Mouse (Mus musculus) naive thymus-derived CD4-positive, alpha-beta T cell, adult 2 months (primary cell): Measurements from ENCODE around the gene Thoc3.
"Not testable (repeated sequence)": the region's sequence is repeated elsewhere in the genome, so short reads cannot be mapped to it uniquely, and the experiment has no call there.

Experiments used
- DNase-seq: peaks from one replicate; pipeline ENCODE4 v3.0.0-alpha.2; 2011; ENCODE audit warnings: low read depth

The Thoc3 gene

DNA sequence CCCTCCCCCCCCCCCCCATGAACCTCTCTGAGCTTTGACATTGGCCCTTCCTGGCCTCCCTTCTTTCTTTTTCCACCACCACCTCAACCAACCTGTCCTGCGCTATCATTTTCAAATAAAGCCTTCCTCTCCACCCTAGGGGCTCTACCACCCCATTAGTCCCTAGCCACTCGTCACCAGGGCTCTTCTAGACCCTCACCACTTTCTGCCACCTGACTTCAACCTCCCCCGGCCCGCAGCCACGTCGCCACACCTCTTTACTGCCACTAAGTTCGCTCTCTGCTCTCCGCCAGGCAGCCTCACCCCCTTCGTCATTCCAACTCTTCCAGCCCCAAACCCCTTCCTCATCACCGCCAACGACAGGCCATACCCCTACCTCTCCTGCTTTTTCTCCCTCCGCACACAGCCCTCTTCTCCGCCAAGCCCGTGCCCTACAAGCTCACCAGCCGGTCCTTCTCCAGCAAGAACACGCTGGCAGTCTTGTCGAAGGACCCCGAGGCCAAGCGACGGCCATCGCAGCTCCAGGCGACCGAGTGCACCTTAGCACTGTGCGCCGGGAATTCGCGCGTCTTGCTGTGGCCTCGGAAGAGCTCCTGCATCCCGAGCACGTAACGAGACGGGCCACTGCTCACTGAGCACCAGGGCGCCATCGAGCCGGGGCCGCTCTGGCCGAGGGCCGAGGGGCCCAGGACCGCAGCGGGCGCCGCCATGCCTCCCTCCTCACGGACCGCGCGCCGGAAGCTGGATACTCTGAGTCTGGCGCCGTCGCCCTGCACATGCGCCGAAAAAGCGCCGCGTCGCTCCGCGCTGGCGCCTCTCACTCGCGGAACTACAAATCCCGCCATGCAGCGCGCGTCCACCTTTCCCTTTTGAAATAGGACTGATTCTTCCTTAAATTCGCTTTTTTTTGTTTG lies at the start of gene Thoc3:
Gene Thoc3 (minus strand): TSS at position 752 of the 914 bp plus-strand sequence.
- DNase-seq: peak; percentile 90

DNA sequence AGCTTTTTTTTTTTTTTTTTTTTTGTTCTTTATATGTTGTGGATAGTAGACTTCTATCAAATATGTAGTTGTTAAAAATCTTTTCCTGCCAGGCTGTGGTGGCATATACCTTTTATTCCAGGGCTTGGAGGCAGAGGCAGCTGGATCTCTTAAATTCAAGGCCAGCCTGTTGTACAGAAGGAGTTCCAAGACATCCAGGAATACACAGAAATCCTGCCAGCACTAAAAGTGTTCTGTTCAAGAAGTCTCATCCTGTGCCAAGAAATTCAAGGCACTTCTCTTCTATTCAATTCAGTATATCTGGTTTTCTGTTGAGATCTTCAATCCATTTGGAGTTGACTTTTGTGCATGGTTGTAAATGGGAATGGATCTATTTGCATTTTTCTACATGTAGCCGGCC lies 37.3 kb upstream of the Thoc3 start:
- no peak for DNase-seq

DNA sequence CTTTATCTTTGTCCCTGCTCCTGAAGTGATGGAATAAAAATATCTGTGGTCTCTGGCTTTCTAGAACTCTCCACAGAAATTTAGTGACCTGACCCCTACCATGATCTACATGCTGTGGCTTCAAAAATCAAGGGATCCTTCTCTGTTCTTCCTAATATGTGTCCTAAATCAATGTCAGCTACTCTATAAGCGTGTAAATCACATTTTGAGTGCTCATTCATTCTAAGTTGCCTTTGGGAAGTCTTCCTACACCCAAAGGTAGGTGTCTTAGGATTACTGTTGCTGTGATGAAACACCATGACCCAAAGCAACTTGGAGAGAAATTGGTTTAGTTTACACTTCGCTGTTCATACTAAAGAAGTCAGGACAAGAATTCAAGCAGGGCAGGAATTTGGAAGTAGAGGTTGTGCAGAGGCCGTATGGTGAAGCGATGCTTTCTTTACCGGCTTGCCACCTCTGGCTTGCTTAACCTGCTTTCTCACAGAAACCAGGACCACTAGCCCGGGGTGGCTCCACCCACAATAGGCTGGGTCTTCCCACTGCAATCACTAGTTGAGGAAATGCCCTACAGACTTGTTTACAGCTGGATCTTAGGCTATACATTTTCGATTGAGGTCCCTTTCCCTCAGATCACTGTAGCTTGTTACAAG lies 36.1 kb upstream of the Thoc3 start:
- peak; percentile 17 for DNase-seq

DNA sequence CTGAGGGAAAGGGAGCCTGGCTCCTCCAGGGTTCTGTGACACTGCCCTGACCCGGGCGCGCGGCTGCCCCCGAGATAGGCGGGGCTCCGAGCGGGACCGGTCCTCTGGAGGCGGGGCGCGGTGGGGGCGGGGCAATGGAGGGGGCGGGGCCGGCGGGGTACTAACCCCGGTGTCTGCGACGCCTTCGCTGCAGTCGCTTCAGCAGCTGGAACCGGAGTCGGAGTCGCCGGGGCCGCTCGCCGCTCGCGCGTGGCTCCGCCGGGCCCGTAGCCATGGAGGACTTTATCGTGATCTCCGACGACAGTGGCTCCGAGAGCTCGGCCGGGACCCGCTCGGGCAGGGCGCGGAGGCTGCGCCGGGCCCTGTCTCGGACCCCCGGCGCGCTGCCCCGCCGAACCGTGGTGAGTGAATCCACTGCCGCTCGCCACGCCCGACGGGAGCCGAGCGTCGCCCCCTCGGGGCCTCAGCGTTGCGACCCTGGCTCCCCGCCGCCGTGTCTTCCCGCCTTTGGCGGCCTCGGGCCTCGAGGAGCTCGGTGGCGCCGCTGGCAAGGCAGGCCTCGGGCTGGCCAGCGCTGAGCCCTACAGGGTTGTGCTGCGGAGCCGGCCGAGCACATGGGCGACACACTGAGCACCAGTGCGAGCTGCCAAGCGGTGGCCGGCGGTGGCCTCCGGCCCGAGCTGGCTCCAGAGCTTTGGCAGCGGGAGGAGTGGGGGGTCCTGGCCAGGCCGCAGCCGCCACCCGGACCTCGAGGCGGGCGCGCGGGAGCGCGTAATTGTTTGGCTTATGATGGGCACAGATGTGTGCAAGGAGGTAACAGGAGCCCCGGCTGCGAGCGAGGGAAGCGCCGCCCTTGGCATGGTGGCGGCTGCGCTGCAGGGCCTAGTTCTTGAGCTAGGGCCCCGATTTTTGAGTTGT lies 35.2 kb upstream of the Thoc3 start, which contains the start of gene Simc1:
Gene Simc1 (plus strand): TSS at position 176 of the 918 bp plus-strand sequence.
- peak; percentile 80 for DNase-seq

DNA sequence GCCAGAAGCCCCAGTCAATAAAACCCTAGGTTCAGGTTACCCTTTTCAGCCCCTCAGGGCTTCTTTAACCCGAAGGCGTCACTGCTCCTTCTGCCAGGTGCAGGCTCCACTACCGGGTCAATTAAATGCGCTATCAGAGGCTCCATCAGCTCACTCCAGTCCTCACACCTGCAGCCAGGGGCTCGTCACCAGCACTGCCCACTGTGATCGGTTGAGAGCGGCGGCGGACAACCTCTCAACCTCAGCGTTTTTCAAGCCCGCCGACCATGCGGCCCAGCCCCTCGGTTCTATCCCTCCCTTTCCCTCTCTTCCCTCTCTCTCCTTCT lies 34.6 kb upstream of the Thoc3 start:
- DNase-seq: no peak

DNA sequence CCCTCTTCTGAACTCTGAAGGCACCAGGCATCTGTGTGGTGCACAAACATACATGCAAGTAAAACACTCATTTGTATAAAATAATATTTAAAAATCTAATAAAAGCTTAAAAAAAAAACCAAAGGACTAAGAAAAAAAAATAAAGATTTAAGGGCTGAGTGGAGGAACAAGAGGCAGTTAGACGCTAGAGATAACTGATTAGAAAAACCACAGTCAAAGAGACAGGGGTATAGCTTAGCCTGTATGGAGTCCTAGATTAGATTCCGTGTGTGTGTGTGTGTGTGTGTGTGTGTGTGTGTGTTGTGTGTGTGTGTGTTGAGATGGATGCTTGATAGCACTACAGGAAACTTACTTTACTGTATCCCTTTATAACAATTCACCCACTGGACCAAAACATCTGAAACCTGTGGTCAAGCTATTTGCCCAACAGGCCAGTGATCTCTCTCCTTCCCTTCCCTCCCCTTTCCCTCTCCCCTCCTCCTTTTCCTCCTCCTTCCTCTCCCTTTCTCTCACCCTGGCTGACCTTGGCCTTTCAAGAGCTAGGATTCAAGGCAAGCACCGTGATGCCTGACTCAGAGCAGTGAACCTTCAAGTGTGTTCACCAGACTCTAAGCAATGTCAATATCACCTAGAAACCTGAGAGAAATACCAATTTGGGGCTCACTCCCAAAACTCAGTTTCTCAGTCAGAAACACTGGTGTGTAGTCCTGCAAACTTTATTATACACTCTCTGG lies 33.5 kb upstream of the Thoc3 start:
- DNase-seq: no peak

DNA sequence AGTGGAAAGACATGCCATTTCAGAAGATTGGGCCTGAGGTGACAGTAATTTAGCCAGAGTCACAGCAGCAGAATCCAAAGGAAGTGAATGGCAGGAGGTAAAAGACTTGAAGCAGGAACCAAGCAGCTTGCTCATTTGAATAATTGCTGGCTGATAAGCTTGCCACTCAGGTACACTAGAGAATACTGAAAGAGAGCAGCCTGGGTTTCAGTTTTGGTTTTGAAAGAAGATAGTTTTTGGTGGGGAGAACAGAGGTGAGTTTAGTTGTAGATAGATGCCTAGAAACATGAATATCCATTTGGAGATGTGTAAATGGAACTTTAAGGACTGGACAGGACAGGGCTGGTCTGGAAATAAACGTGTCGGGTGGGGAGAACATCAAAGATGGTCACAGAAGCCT lies 32.7 kb upstream of the Thoc3 start:
- no peak for DNase-seq

DNA sequence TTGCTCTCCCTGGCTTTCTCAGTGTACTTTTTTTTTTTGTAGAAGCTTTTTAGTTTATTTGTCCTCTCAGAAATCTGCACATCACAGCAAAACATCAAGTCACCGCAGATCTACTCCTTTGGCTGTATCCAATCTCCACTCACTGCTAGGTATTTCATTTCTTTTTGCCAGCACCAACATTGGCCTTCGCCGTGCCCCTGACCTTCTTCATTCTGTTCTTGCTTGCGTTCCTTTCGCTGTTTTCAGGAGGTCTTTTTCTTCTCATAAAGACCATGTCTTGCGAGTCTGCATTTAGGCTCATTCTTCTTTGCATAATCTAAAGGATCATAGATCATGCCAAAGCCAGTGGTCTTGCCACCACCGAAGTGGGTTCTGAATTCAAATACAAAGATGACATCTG lies 30.9 kb upstream of the Thoc3 start:
- not testable (repeated sequence) for DNase-seq

DNA sequence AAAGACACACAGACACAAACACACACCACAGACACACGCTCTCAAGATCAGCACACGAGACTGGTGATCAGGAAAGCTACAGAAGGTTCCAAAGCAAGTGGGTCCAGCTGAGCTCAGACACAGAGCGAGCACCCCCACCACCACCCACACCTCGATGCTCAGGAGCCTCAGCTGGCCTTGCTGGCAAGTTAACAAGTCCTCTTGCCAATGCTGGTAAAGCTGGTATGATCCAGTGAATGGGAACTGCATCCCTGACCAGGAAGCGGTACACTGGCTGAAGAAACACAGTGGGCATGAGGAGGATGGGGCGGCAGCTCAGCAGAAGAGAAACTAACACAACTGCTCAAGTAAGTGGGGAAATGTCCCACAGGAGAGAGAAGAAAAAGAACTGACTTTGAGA lies 22.7 kb upstream of the Thoc3 start:
- no peak for DNase-seq

DNA sequence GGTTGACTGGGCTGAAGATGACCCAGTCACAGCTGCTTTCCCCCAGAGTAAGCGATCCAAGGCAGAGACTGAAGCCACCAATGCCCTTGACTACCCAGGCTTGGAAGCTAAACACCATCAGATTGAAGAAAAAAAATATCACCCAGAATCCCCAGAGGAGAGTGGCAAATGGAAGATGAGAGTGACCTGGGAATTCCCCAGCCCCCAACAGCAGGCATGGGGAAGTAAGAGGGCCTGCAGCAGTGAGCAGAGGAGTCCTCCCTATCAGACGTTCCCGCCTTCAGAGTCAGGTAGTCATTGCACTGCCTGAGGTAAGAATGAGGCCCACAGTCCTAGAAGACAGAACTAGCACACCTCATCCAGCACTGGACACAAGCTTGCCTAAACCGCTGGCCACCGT lies 21.8 kb upstream of the Thoc3 start:
- no peak for DNase-seq

DNA sequence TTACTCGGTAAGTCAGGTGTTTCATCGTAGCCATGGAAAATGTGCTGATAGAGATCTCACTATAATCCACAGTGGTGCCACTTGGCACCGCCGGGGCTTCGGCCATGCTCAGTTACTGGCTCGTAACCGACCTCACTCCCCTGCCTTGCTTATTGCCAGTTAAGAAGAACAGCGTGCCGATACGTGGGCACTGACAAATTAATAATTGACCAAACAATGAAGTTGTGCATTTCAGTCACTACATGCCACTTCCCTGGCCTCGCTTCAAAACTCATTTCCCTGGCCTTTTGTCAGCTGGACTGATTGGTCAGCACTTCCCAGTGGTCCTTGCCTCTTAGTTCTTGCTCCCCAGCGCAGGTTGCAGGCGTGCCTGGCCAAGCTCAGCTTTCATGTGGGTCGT lies 12.8 kb upstream of the Thoc3 start:
- DNase-seq: no peak

DNA sequence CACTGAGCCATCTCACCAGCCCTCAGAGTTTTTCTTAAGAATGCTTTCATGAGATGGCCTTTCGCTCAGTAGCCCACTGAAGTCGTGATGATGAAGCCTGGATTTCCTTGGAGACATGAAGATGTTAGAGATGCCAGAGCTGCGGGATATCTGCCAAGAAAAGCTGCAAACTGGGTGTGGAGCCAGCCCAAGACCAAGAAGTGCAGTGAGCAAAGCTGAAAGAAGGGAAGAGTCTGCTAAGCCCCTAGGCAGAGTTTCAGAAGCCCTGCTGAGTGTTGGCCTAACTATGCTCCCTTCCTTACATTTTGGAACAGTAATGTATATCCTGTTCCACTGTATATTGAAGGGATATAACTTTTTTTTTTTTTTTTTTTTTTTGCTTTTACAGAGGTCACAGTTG lies 10.6 kb upstream of the Thoc3 start:
- no peak for DNase-seq

DNA sequence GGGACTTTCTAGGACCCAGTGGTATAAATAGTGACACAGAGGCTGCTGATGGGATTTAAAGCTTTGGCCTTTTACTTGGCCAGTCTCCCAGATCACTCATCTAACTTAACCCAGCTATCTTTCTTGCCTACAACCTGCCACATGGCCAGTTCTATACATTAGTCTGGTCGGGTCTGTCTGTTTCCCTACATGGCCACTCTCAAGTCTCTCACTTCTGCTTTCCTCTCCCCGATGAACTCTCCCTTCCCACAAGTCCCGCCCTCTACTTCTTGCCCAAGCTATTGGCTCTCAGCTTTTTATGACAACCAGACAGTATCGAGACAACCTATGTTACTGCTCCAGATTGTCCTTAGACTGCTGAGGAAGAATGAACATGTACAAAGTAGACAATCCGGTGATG lies 7.1 kb upstream of the Thoc3 start:
- no peak for DNase-seq

DNA sequence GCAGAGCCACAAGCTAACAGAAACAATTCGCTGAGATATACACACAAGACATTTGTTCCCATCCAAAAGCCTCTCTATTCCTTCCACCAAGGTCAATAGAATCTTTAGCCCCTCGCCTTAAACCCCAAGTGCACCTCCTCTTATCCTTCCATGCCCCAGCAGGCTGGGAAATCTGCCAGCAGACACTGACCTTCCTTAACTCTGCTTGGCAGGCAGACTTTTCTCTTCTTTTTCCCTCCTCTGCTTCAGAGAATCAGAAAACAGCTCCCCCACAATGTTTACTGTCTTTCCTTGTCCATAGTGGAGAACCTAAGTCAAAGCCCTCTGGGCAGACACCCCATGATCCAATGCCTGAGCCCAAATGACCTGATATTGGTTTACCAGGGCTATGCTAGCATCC lies 6.3 kb upstream of the Thoc3 start:
- DNase-seq: no peak

DNA sequence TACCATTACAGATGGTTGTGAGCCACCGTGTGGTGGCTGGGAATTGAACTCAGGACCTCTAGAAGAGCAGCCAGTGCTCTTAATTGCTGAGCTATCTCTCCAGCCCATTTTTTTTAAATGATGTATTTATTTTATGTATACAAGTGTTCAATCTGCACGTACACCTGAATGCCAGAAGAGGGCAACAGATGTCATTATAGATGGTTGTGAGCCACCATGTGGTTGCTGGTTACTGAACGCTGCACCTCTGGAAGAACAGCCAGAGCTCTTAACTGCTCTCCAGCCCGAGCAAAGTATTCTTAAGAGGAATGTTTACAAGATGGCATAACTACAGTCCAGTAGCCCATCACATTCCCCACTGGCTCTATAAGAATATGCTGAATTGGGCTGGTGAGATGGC lies 3.3 kb upstream of the Thoc3 start:
- DNase-seq: no peak

DNA sequence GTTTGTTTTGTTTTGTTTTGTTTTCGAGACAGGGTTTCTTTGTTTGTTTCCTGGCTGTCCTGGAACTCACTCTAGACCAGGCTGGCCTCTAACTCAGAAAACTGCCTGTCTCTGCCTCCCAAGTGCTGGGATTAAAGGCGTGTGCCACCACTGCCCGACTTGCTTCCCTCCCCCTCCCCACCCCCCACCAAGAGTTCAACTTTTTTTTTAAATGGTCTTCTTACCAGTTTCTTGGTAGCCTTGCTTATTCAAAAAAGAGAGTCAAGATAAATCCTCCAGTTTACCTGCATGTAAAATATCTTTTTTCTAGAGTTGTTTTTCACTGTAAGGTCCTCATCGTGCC lies 334 bp upstream of the Thoc3 start:
- DNase-seq: no peak

DNA sequence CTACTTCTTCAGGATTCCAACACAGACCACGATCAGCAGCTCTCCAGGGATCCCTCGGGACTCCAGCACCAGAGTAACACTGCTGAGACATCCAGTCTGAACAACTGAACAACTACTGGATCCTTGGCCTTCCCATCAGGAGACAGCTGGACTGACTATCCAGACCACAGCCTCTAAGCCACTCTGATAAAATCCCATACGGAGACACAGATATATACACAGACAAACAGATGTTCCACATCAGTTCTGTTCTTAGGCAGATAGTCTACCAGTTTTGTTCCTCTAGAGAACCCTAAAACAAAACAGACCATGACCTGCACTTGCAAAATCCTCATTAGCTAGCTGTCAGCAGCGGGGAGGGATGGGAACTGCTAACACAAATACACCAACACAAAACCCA lies 9.4 kb downstream of the Thoc3 start:
- no peak for DNase-seq

DNA sequence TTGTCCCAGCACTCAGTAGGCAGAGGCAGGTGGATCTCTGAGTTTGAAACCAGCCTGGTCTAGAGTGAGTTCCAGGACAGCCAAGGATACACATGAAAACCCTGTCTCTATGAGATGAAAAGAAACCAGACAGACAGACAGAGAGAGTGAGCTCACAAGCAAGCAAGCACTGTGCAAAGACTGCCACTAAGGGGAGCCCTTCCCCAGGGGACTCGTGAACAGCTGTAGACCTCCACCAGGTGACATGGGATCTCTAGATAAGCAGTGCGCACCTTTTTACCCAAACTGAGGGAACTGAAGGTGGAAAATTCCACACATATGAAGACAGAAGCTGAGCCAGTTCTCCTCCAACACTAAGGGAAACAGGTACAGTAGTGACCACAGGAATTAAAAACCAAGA lies 11.6 kb downstream of the Thoc3 start:
- peak; percentile 49 for DNase-seq

DNA sequence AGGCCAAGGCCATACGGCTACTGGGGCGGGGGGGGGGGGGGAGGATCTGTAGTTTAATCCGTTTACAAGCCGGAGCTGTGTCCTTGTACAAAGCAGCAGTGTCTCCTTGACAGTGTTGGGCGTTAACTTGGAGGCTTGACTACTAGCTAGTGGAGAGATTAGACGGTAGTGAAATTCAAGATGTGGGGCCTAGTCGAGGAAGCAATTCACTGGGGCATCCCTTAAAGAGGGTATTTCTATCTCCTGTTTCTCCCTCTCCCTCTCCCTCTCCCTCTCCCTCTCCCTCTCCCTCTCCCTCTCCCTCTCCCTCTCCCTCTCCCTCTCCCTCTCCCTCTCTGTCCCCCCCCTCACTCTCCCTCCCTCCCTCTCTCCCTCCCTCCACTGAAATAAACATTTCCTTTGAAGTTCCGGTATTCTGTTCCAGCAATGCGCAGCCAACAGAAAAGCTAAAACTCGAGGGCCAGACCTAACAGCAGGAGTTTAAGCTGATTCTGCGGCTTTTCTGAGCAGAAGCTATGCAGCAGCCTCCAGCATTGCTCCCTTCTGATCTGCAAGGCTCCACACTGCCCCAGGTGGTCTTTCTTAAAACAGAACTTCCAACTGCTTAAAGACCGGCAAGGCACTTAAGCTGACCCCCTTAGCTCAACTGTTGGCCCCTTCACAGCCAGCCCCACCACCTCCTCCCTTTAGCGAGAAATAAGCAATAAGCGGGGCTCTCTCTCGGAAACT lies 21.0 kb downstream of the Thoc3 start:
- no peak for DNase-seq

DNA sequence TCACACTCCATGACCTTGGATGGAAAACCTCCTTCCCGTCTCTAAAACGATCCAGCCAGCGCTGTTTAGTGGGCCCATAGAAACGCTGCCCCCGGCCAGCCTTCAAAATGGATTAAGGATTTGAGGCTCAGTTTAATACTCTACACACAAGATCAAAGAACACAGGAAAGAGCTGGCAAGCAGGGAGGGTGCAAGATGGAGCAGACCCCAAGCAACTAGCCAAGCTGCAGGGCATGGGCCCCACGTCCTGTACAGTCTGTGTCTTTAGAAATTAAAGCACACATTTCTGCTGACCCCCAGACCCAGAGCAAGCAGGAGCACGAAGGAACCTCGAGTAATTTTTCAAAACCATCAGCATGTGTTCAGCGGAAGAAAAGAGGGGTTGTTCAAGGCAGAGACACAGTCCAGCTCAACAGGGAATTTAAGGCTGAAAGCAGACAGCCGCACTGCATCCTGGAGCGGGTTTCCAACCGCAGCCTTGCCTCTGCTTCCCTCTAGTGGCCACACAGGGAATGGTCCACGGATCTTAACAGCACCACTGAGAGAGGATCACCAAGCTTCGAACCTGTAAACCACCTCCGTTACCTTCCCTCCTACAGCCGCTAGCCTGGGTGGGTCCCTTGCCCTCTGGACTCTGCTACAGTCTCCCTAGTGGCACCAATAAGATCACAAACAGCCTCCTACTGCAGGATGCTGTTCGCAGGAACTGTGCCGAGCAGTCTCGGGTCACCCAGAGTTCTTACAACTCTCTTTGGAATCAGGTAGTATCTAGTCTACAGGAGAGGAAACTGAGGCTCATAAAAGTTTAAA lies 21.8 kb downstream of the Thoc3 start:
- DNase-seq: peak; percentile 84
